Mouse (Mus musculus): ENCODE data around the gene Zp3.

- TF ChIP-seq CTCF (IDR thresholded peaks at IDR 0.05; ENCODE audit: control insufficient read depth, insufficient read depth, low read length), result no peak
- TF ChIP-seq POLR2A (IDR thresholded peaks at IDR 0.05; ENCODE audit: borderline replicate concordance, control insufficient read depth, low read depth, low read length), result no peak
Observed at GRCm38 (mm10) chr5:135974365-135974764, 5.5 kb upstream of the Zp3 start, which contains the start of gene Ssc4d.
